Mouse (Mus musculus) neural tube, embryonic 14.5 days (tissue): ENCODE measurements around the gene Ccl26. TPM values are rescaled to one million over a fixed set of nuclear protein-coding genes. Genes with fewer than 3 reads are reported as not detected.

ENCODE experiments used
- ATAC-seq: fragments of 200-750 bp; cut with Nextera tagmentation; 2 replicates; pipeline ENCODE4 v1.8.0; 2017; ENCODE audit warnings: low read depth, mild to moderate bottlenecking, moderate TSS enrichment, moderate library complexity
- H3K27ac ChIP-seq: fragments of 300-500 bp; sonication (generic); 2 replicates; pipeline ENCODE4 v1.5.1; 2014; ENCODE audit warnings: low read depth, mild to moderate bottlenecking, control low read depth, low read length, moderate library complexity, mixed read lengths
- H3K27me3 ChIP-seq: fragments of 300-500 bp; sonication (generic); 2 replicates; pipeline ENCODE4 v1.6.1; 2014; ENCODE audit warnings: low read length; ENCODE audit not compliant: control insufficient read depth, insufficient read depth
- H3K36me3 ChIP-seq: fragments of 300-500 bp; sonication (generic); 2 replicates; pipeline ENCODE4 v1.6.1; 2014; ENCODE audit warnings: low read length, mixed read lengths; ENCODE audit not compliant: control insufficient read depth, insufficient read depth
- H3K4me1 ChIP-seq: fragments of 300-500 bp; sonication (generic); 2 replicates; pipeline ENCODE4 v1.6.1; 2014; ENCODE audit warnings: low read length; ENCODE audit not compliant: control insufficient read depth, insufficient read depth
- H3K4me2 ChIP-seq: fragments of 300-500 bp; sonication (generic); 2 replicates; pipeline ENCODE4 v1.6.1; 2014; ENCODE audit warnings: mild to moderate bottlenecking, low read depth, low read length, control low read depth
- H3K4me3 ChIP-seq: fragments of 300-500 bp; sonication (generic); 2 replicates; pipeline ENCODE4 v1.5.1; 2014; ENCODE audit warnings: low read depth, low read length, control low read depth, mixed read lengths
- H3K9ac ChIP-seq: fragments of 300-500 bp; sonication (generic); replicated peaks from 2 replicates; pipeline ENCODE4 v1.6.1; 2014; ENCODE audit warnings: low read depth, mild to moderate bottlenecking, control low read depth, low read length, mixed read lengths
- H3K9me3 ChIP-seq: fragments of 300-500 bp; sonication (generic); 2 replicates; pipeline ENCODE4 v1.6.1; 2016; ENCODE audit warnings: low read length; ENCODE audit not compliant: control insufficient read depth
- WGBS: fragments of 180-500 bp; shearing (Covaris S2); extraction: QIAGEN DNeasy Blood & Tissue Kit; methylation state at CpG from one replicate; pipeline ENCODE4 v1.1.7; 2014; 5-methylcytosine and 5-hydroxymethylcytosine counted together
- polyA plus RNA-seq: library from polyadenylated mRNA; unstranded; fragments of >200 nt; fragmentation: Nextera tagmentation; extraction: Ambion mirVana; gene quantifications from 2 replicates; pipeline ENCODE4 v1.2.1, GENCODE M21; 2014

The Ccl26 gene
- polyA plus RNA-seq, 1 experiment from 2014 or later, result not detected

DNA sequence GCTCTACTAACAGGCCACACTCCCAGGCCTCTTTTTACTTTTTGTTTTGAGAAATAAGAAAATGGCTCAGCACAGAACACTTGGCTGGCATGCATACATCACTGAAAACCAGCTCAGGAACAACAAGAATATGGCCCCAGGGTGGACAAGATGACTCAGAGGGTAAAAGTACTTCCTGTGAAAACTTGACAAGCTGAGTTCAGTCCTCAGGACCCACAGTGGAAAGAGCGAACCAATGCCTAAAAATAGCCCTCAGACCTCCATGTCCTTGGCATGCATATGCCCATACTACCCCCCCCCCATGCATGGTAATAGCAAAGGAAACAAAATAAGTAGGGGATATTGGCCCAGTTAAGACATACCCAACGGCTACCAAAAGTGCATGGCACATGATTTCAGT, 33.4 kb downstream of the Ccl26 start:
- Histone ChIP-seq H3K27ac (no peak overlapping the region), H3K36me3 (no peaks in the 10 kb centered on the region), H3K4me1 (no peaks in the 10 kb centered on the region), H3K9ac (no peak overlapping the region), H3K9me3 (no peaks in the 10 kb centered on the region), H3K4me2 (no peak overlapping the region), H3K27me3 (no peaks in the 10 kb centered on the region), H3K4me3 (no peak overlapping the region)
- no peak for ATAC-seq
- 87% methylated on average over 2 of the region's 2 CpGs for WGBS

DNA sequence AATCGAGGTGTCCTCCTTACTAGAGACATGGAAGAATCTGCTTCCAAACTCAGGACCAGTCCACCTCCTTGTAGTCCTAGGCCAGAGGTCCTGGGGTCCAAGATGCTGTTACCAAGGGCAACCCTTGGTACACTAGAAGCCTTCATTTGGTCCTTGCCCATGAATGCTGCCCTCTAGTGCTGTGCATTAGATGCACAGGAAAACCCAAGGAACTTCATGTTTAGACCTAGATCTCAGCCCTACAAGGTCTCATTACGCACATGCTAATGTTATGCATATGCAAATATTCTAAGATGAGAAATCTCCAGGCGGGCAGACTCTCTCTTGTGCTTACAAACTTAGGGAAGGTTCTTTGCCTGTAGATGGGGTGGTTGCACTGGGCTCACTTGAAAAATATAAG, 34.1 kb downstream of the Ccl26 start:
- no peaks in the 10 kb centered on the region for H3K27me3 ChIP-seq
- no peaks in the 10 kb centered on the region for H3K9me3 ChIP-seq
- no peak overlapping the region for H3K27ac ChIP-seq
- H3K9ac ChIP-seq, result no peak overlapping the region
- WGBS, result 73% methylated on average over 3 of the region's 3 CpGs
- no peak for ATAC-seq
- no peak overlapping the region for H3K4me3 ChIP-seq
- H3K36me3 ChIP-seq, result no peaks in the 10 kb centered on the region
- H3K4me1 ChIP-seq, result no peaks in the 10 kb centered on the region
- H3K4me2 ChIP-seq, result no peak overlapping the region

DNA sequence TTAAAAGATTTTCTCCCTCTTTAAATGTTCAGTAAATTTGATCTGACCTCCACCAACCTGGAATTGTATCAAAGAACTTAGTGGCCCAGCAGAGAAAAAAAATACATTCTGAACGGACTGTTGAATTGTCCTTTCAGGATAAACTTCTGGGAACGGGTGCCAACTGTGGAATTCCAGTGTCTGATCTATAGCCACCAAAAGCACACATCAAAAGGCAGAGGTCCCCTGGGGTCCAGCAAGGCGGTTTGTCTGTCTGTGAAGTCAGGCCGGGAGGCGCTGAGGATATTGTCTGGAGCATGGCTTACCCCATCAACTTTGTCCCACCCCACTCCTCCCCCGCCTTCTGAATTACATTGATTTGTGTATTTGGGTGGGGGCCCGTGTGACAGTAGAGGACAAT, 35.4 kb downstream of the Ccl26 start:
- H3K9ac ChIP-seq, result no peak overlapping the region
- H3K36me3 ChIP-seq, result no peaks in the 10 kb centered on the region
- no peak overlapping the region for H3K4me3 ChIP-seq
- H3K9me3 ChIP-seq, result no peaks in the 10 kb centered on the region
- no peak overlapping the region for H3K27ac ChIP-seq
- no peak overlapping the region for H3K4me2 ChIP-seq
- 12% methylated on average over 7 of the region's 7 CpGs for WGBS
- H3K27me3 ChIP-seq, result no peaks in the 10 kb centered on the region
- H3K4me1 ChIP-seq, result no peaks in the 10 kb centered on the region
- no peak for ATAC-seq

DNA sequence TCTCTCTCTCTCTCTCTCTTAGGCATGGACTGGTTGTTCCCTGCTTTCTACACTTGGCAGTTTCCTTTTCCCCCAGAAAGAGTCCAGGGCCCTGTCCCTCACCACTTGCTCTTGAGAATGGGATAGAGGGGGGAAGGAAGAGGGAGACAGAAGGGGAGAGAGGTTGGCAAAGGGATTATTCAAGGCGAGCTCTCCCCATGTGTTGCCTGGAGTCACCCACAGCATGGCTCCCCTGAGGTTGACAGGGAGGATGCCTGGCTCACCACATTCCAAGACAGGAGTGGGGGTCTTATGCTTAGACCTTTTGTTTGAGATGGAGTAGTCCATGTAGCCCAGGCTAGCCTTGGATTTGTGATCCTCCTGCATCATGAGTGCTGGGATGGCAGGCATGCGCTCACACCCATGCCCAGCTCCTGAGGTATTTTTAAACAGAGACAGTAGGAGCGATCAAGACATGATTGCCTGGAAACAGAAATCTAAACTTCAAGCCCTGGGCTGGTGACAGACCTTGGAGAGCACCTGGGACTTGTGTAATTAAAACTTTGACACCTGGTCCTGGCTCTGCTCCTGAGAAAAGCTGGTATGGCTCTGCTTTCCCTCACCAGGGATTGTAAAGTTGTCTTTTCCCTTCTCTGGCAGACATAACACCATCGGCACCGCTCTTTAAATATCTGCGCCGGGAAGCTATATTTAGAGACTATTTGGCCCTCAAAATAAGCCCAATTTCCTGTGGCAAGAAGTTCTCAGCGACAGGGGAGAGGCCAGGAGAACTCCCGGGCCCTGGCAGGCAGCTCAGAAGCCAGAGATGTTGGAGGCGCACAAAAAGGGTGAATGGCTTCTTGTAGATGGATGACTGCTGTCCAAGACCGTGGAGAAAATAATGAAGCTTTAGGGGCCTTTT, 38.5 kb downstream of the Ccl26 start:
- Histone ChIP-seq H3K4me2 (no peak overlapping the region), H3K4me3 (no peak overlapping the region), H3K9ac (no peak overlapping the region), H3K9me3 (no peaks in the 10 kb centered on the region), H3K27ac (no peak overlapping the region), H3K27me3 (no peaks in the 10 kb centered on the region), H3K4me1 (no peaks in the 10 kb centered on the region), H3K36me3 (no peaks in the 10 kb centered on the region)
- ATAC-seq, result no peak
- WGBS, result 75% methylated on average over 11 of the region's 11 CpGs

DNA sequence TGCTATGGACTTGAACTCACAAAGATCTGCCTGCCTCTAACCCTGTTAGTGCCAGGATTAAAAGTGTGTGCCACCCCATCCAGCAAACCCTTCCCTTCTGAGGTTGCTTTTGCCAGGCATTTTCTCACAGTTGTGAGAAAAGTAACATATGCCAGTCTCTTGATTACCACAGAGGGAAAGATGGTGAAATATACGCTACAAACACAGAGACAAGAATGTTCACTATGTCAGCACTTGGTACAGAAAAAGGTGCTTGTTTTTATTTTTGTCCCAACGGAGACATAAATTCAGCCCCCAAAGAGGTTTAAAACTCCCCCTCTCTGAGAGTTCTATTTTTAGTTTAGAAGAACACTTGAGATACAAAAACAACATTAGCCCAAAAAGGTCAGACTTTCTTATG, 39.3 kb downstream of the Ccl26 start:
- no peak overlapping the region for H3K9ac ChIP-seq
- WGBS, result 95% methylated on average over 2 of the region's 2 CpGs
- H3K4me1 ChIP-seq, result no peaks in the 10 kb centered on the region
- no peaks in the 10 kb centered on the region for H3K36me3 ChIP-seq
- H3K4me2 ChIP-seq, result no peak overlapping the region
- H3K27me3 ChIP-seq, result no peaks in the 10 kb centered on the region
- no peak overlapping the region for H3K4me3 ChIP-seq
- no peaks in the 10 kb centered on the region for H3K9me3 ChIP-seq
- no peak overlapping the region for H3K27ac ChIP-seq
- no peak for ATAC-seq

DNA sequence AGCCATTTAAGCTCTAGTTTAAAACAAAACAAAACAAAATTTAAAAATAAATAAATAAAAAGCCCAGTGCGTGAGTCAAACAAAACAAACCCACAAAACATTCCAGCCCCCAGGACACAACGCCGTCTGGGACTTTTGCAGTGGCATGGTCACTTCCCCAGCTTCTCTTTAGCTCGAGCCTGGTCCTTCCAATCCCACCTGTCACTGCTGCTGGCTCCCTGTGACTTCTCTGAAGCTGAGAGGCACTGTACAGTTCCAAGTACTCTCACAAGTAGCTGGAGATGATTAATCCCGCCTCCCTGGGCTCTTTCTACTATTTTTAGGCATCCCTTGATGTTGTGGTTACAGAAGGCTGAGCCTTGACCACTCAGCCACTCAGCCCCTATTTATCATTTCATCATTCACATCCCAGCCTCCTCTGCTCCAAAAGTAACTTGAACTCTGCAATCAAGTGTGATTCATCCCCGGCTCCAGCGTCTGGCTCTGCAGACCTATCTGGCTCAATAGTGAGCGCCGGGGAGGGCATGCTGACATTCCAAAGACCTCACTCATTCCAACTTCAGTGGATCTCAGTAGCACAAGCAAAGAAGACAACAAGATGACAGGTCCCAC, 41.2 kb downstream of the Ccl26 start:
- H3K27ac ChIP-seq, result no peak overlapping the region
- H3K9ac ChIP-seq, result no peak overlapping the region
- H3K4me2 ChIP-seq, result no peak overlapping the region
- no peaks in the 10 kb centered on the region for H3K27me3 ChIP-seq
- no peaks in the 10 kb centered on the region for H3K9me3 ChIP-seq
- no peaks in the 10 kb centered on the region for H3K4me1 ChIP-seq
- no peak overlapping the region for H3K4me3 ChIP-seq
- WGBS, result 84% methylated on average over 9 of the region's 9 CpGs
- no peak for ATAC-seq
- no peaks in the 10 kb centered on the region for H3K36me3 ChIP-seq

DNA sequence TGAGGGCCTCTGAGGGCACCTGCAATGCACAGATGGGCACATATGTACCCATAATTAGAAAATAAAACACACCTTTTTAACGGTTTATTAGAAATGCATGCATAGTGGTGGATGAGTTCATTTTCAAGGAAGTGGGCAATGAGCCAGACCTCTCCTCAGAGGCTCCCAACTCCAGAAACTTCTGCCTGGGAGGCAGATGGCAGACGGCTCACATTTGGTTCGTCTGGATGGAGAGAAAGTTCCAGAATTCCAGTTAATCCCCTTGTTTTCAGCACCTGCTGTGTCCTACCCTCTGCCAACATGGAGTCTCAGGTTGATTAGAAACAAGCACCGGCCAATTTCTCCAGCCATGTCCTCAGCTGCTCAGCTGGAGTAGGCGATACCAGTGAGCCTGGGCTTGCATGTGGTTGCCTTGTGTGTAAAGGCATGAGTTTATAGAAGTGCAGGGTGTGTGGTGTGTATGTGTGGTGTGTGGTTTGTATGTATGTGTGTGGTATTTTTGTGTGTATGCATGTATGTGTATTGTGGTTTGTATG, 46.0 kb downstream of the Ccl26 start:
- Histone ChIP-seq H3K9ac (no peak overlapping the region), H3K9me3 (no peaks in the 10 kb centered on the region)
- WGBS, result 82% methylated on average over 5 of the region's 5 CpGs

DNA sequence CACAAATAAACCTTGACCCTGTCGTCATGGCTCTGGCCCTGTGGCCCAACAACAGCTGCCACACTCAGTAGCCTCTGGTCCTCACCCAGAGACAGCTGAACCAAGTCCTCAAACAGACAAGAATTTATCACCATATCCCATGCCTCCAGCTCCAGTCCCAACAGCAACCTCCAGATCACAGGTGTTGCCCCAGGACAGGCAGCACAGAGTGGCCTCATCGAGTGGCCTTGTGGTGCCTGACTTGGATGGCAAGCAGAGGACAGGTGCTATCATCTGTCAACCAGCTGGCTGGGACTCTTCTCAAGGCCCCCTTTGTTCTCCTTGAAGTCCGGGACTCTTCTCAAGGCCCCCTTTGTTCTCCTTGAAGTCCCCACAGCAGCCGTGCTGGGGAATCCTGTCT, 50.2 kb downstream of the Ccl26 start:
- no peak for ATAC-seq
- Histone ChIP-seq H3K27ac (no peak overlapping the region), H3K4me3 (no peak overlapping the region), H3K27me3 (no peaks in the 10 kb centered on the region), H3K4me1 (0 out of 2 replicates have a peak, but pooled peaks cover 2% of the 10 kb centered on the region), H3K36me3 (no peaks in the 10 kb centered on the region), H3K9ac (no peak overlapping the region), H3K9me3 (no peaks in the 10 kb centered on the region), H3K4me2 (no peak overlapping the region)
- WGBS, result 36% methylated on average over 4 of the region's 4 CpGs

More for the DNA sequence above, 46.0 kb downstream of the Ccl26 start:
- Histone ChIP-seq H3K27me3 (no peaks in the 10 kb centered on the region), H3K36me3 (no peaks in the 10 kb centered on the region), H3K27ac (no peak overlapping the region), H3K4me1 (no peaks in the 10 kb centered on the region), H3K4me3 (no peak overlapping the region), H3K4me2 (no peak overlapping the region)
- ATAC-seq, result no peak

DNA sequence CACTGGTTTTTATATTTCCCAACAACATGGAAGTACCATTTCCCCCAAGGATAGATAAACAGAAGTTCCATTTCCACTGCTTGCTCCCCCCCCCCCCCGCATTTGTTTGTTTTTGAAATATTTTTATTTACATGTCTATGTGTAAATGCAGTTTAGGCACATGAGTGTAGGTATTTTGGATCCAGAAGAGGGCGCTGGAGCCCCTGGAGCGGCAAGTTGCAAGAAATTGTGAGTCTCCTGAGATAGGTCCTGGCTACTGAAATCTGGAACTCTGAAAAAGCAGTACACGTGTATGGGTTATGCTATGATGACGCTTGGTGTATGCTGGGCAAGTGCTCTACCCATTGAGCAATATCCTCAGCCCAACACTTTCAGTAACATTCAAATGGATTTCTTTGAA, 52.3 kb downstream of the Ccl26 start:
- Histone ChIP-seq H3K9me3 (no peaks in the 10 kb centered on the region), H3K4me1 (peaks cover 11% of the 10 kb centered on the region; the same call in 1 of the 2 replicates), H3K4me3 (no peak overlapping the region), H3K4me2 (no peak overlapping the region), H3K36me3 (no peaks in the 10 kb centered on the region), H3K9ac (no peak overlapping the region), H3K27ac (no peak overlapping the region), H3K27me3 (no peaks in the 10 kb centered on the region)
- WGBS, result 67% methylated on average over 5 of the region's 5 CpGs
- no peak for ATAC-seq
